In the genomic region with DNA sequence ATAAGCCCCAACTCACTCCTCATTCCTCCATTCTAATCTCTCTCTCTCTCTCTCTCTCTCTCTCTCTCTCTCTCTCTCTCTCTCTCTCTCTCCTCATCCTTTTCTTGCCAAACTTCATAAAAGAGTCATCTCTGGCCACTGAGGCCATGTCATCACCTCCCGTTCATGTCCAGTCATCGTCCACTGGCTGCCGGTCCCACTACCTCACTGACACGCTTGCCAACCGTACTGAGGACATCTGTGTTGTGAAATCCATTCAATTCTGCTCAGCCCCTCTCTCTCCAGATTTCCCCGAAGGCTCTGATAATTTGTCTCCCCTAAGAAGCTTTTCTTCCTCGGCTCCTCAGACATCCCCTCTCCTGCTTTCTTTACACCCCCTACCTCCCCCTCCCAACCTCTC, we compare ENCODE assay signal across 18 mouse cellular contexts.
DNase-seq lines count a peak whose midpoint lies in the region; TF ChIP-seq lines count a peak whose summit lies in the region.
"Had no signal": no experiment of that assay in that cellular context is flagged by ENCODE, and none has a peak within 500 bp of the region (broad histone marks: within the 10 kb centered on the region; RNA-seq: fewer than 3 reads in every experiment).

No protein-coding gene starts in this region.

- no peaks in the 10 kb centered on the region for H3K79me2 ChIP-seq in heart, adult 2 months (replicated peaks; ENCODE audit: control insufficient read depth, insufficient read depth, low read length)

- no peak overlapping the region for H3K27ac ChIP-seq in heart, adult 2 months
- H3K27ac ChIP-seq in heart, embryonic 10.5 days, result no peak overlapping the region
- no peak overlapping the region for H3K27ac ChIP-seq in gastrocnemius, adult 2 months
- H3K27ac ChIP-seq: embryonic facial prominence, embryonic 12.5 days; kidney, postnatal 0 days; limb, embryonic 15.5 days; midbrain, embryonic 13.5 days; neural tube, embryonic 15.5 days; stomach, postnatal 0 days had no signal

- no peaks in the 10 kb centered on the region for H3K27me3 ChIP-seq in heart, adult 2 months (ENCODE audit: control insufficient read depth, insufficient read depth, low read length)
- no peaks in the 10 kb centered on the region for H3K27me3 ChIP-seq in heart, embryonic 10.5 days (ENCODE audit: insufficient read depth, poor library complexity, severe bottlenecking)
- H3K27me3 ChIP-seq: embryonic facial prominence, embryonic 12.5 days; limb, embryonic 15.5 days; midbrain, embryonic 13.5 days; neural tube, embryonic 15.5 days had no signal

- TF ChIP-seq CTCF in heart, adult 2 months (IDR thresholded peaks at IDR 0.05), result no peak
- TF ChIP-seq CTCF in gastrocnemius, adult 2 months (IDR thresholded peaks at IDR 0.05), result no peak

- no peak overlapping the region for H3K4me3 ChIP-seq in heart, adult 2 months
- no peak overlapping the region for H3K4me3 ChIP-seq in heart, embryonic 10.5 days
- no peak overlapping the region for H3K4me3 ChIP-seq in gastrocnemius, adult 2 months
- H3K4me3 ChIP-seq: embryonic facial prominence, embryonic 12.5 days; erythroblast, embryonic 14.5 days; limb, embryonic 15.5 days; midbrain, embryonic 13.5 days; myocyte; neural tube, embryonic 15.5 days had no signal

- H3K9ac ChIP-seq in heart, adult 2 months (ENCODE audit: low read depth, low read length), result no peak overlapping the region
- H3K9ac ChIP-seq: embryonic facial prominence, embryonic 12.5 days; limb, embryonic 15.5 days; liver, postnatal 0 days; midbrain, embryonic 13.5 days; neural tube, embryonic 15.5 days had no signal

- H3K4me1 ChIP-seq in heart, adult 2 months (ENCODE audit: control insufficient read depth, insufficient read depth, low read length), result no peaks in the 10 kb centered on the region
- H3K4me1 ChIP-seq in heart, embryonic 10.5 days, result peaks cover 9% of the 10 kb centered on the region
- H3K4me1 ChIP-seq: embryonic facial prominence, embryonic 12.5 days; limb, embryonic 15.5 days; midbrain, embryonic 13.5 days; neural tube, embryonic 15.5 days had no signal

- intact Hi-C loops in heart, adult 2 months (cut with DNase I), result no loop called here
- intact Hi-C loops in gastrocnemius, adult 2 months (cut with DNase I), result no loop called here

- TF ChIP-seq EP300 in heart, adult 2 months (IDR thresholded peaks at IDR 0.05; ENCODE audit: insufficient read depth, low read depth, low read length), result no peak

- H3K9me3 ChIP-seq in heart, embryonic 10.5 days, result no peaks in the 10 kb centered on the region
- H3K9me3 ChIP-seq: embryonic facial prominence, embryonic 12.5 days; limb, embryonic 15.5 days; midbrain, embryonic 13.5 days; neural tube, embryonic 15.5 days had no signal

- WGBS in heart, adult 2 months, result 37% methylated on average over 7 of the region's 7 CpGs
- WGBS in heart, embryonic 10.5 days, result 38% methylated on average over 7 of the region's 7 CpGs

- peak; percentile 53 to 72 for DNase-seq in heart, adult 2 months
- no peak for DNase-seq in heart, embryonic 10.5 days (ENCODE audit: low spot score)
- DNase-seq in gastrocnemius, adult 2 months, result peak; percentile 72
- peak; percentile 55 to 69 for DNase-seq in heart, adult 9 months (ENCODE audit: low spot score in 2 of 2)
- peak; percentile 51 for DNase-seq in lung, postnatal 10 days
- no peak for DNase-seq in kidney, postnatal 14 days
- no peak for DNase-seq in thymus, adult 18-20 months
- DNase-seq in right cerebral cortex, adult 2 months (ENCODE audit: low spot score in 2 of 2), result no peak
- DNase-seq: cerebellum, adult 9-11 months; liver, postnatal 0 days had no signal

- no peak for TF ChIP-seq POLR2A in heart, adult 2 months (IDR thresholded peaks at IDR 0.05; ENCODE audit: insufficient read depth, low read depth, low read length)

- H3K36me3 ChIP-seq in heart, adult 2 months (ENCODE audit: control insufficient read depth, insufficient read depth, low read length), result no peaks in the 10 kb centered on the region
- no peaks in the 10 kb centered on the region for H3K36me3 ChIP-seq in heart, embryonic 10.5 days
- H3K36me3 ChIP-seq: embryonic facial prominence, embryonic 12.5 days; limb, embryonic 15.5 days; midbrain, embryonic 13.5 days; neural tube, embryonic 15.5 days had no signal

Comparison
In these comparisons a context has a peak if more than half of its experiments do, and no peak if none do; other contexts are left out.
1. DNase-seq: peak in heart, adult 2 months (2 of 2), gastrocnemius, adult 2 months (single experiment), heart, adult 9 months (2 of 2) and lung, postnatal 10 days (single experiment); none in heart, embryonic 10.5 days (single experiment), kidney, postnatal 14 days (single experiment), thymus, adult 18-20 months (0 of 2) and right cerebral cortex, adult 2 months (0 of 2).